Mouse (Mus musculus) kidney, adult 2 months (tissue): ENCODE measurements at regions not wholly inside any gene's neighbourhood (a gene's known extent, or its start where the extent isn't known, plus 50 kb on each side); places are given as distances from the start of the nearest gene placed in this dataset.

Source experiments
- CTCF ChIP-seq: fragments of 200-500 bp; conservative IDR thresholded peaks from 2 replicates; pipeline ENCODE4 v1.5.1; 2011; ENCODE audit warnings: low read depth, mild to moderate bottlenecking, control low read depth, low read length, moderate library complexity, mixed read lengths; ENCODE audit not compliant: insufficient read depth, insufficient read length
- POLR2A ChIP-seq: fragments of 200-500 bp; IDR thresholded peaks from one replicate; pipeline ENCODE4 v1.6.1; 2011; ENCODE audit warnings: low read depth, low read length, control low read depth

- no peak; the same call in 1 of the 2 replicates for TF ChIP-seq CTCF
- no peak for TF ChIP-seq POLR2A
Observed at GRCm38 (mm10) chr4:31851006-31851405, 112.9 kb upstream of the Map3k7 start.
